Mouse (Mus musculus) frontal cortex, adult (tissue): Measurements from ENCODE around the gene Mrps15.
"Not testable (repeated sequence)": the region's sequence is repeated elsewhere in the genome, so short reads cannot be mapped to it uniquely, and the experiment has no call there.

ENCODE experiments used
- ATAC-seq: cut with Nextera tagmentation; 2 replicates; pipeline ENCODE4 v1.9.2; 2017; ENCODE audit warnings: mild to moderate bottlenecking, moderate library complexity, mixed read lengths; ENCODE audit not compliant: low TSS enrichment

Mrps15 gene

DNA sequence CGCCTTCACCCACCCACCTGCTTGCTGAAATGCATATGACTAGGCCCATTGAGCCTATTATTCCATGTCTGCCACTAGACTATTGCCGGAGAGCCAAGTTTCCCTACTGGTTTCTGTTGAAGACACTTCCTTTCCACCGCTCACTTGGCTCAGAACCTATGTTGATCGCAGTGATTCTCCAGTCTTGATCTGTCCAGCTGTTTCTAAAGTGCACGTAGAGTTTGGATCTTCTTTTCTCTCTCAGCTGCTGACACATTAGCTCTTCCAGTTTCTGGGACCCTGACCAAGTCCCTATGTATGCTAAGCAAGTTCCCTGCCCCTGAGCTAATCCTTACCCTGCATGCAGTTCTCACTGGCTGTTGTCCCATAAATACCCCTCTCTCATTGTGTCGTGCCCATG lies 31.1 kb downstream of the Mrps15 start:
- no peak for ATAC-seq

GRCm38 (mm10) chr4:126079266-126079665 lies 32.5 kb downstream of the Mrps15 start:
- ATAC-seq: no peak

DNA sequence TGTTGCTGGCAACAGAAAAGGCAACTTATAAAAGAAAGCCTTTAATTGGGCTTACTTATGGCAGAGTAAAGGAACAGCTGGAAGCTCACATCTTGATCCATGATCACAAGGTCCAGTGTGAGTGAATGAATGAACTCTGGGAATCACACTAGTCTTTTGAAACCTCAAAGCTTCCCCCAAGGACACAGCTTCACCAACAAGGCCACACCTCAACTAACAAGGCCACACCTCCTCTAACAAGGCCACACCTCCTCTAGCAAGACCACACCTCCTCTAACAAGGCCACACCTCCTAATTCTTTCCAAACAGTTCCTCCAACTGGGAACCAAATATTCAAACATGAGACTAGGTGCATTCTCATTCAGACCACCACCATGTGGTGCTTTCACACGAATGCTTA lies 34.9 kb downstream of the Mrps15 start:
- no peak for ATAC-seq

- ATAC-seq: no peak
Measured at GRCm38 (mm10) chr4:126083021-126083420, 36.3 kb downstream of the Mrps15 start.

- no peak for ATAC-seq
Measured at GRCm38 (mm10) chr4:126084382-126084781, 37.7 kb downstream of the Mrps15 start.

DNA sequence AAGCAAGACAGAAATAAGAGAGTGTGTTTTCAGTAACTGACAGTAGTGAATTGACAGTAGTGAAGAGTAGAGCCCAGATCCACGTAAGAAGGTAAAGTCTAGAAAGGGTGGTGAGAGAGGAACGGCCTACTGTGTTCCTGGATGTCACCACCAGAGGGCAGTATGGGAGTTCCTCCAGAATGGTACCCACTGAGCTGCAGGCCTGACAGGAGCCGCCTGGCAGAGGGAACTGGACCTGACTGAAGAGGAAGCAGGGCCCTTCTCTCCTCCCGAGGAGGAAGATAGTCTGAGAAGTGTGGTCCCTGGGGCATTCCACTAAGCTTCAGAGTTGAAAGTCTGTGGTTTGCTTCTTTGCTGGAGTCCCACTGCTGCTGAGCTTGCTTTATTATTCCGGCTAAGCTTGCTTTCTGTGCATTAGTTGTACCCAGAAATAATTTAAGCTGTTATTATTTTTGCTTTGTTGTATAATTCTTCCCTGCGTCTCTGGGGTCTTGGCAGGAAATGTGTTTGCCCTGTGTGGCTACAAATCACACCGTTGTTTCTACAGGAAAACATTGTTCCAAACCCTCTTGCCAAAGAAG lies 39.4 kb downstream of the Mrps15 start:
- peak; percentile 97 for ATAC-seq

DNA sequence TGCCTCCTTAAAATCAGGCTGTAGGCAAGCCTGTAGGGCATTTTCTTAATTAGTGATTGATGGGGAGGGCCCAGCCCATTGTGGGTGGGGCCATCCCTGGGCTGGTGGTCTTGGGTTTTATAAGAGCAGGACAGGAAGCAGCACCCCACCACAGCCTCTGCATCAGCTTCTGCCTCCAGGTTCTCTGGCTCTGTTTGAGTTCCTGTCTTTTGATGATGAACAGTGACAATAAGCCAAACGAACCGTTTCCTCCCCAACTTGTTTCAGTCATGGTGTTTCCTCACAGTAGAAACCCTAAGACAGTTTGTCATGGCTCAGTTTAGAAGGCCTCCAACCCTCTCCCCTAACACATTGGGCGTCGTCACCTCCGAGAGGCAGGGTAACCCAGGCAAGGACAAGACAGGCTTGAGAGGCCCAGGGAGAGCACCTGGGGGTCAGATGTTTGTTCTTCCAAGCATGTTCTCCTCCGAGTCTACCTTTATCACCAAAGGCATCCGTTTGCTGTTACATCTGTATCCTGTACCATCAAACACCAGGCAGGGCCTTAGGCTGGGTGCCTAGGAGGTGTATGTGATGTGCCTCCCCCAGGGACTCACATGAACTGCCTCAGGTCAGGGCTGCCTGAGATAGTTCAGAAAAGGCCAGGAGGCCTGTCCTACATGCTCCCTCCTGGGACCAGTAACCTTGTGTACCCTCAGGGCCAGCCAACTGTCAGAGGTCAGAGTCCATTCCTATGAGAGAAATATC lies 43.5 kb downstream of the Mrps15 start:
- no peak for ATAC-seq

DNA sequence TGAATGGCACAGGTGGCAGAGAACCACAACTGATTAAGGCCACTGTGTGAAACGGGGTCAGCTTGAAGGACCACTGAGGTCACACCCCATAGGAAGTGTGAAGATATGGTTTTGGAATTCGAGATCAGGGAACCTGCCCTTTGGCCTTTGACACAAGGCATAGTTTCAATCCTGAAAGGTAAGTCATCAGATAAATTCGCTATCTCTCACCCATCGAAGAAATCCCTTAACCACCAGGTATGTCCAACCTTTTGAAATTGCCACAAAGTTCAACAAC lies 44.1 kb downstream of the Mrps15 start:
- ATAC-seq: no peak

DNA sequence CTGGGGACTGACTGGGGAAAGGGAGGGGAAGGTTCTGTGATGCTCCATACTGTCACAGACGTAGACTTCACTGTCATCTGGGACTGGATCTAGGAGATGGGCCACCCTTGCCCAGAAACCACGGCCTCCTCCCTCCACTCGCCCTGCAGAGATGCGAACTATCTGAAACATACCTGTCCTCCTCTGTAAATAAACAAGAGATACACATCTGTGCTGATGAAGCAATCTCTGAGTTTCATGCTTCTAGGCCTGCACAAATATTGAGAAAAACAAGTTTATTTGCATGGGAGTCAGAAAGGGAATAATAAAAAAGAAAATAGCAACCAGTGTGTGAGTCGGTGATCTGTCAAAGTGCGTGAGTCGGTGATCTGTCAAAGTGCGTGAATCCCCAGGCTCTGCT lies 45.1 kb downstream of the Mrps15 start:
- ATAC-seq: no peak

GRCm38 (mm10) chr4:126095622-126096430 lies 49.1 kb downstream of the Mrps15 start:
- not testable (repeated sequence) for ATAC-seq

DNA sequence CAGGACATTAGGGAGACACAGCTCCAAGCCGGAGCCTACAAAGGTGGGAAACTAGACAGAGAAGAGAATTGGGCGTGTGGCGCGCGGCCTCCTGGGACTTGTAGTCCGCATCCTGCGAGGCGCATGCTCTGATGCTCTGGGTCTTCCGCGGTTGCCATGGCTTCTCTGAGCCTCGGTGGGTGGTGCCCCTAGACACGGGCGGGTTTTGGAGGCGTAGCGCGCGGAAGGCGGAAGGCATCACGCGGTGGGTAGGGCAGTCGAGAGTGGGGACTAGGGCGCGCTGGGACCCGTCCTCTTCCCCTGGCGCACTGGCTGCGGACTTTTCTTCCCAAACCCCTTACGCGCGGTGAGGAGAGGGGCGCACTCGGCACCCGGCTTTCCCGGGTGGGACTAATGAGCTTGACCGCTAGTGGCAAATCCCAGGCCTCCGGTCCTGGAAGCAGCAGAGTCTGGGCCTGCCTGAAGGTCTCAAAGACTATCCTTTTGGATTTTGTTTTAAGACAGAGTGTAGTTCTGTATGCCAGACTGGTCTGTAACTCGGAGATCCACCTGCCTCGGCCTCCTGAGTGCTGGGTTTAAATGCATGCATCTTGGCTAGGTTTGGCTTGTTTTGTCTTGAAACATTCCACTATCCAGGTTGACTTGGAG lies 49.9 kb downstream of the Mrps15 start, which contains the start of gene Lsm10:
Gene Lsm10, plus strand, starts transcription at position 160 of the 648 bp plus-strand sequence.
- ATAC-seq: peak; percentile 99

- no peak for ATAC-seq
Measured at GRCm38 (mm10) chr4:126097711-126098253, 51.1 kb downstream of the Mrps15 start.

DNA sequence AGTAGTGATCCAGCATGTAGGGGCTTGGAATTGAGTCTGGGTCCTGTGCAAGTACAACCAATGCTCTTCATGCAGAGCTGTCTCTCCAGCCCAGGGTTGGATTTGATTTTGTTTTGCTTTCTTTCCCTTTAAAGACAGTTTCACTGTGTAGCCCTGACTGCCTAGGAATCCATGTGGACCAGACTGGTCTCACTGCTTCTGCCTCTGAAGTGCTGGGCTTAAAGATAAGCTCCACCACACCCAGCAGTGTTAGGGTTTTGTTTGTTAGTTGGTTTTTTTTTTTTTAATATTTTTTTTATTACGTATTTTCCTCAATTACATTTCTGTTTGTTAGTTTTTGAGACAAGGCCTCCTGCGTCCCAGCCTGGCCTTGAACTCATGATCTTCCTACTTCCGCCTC lies 52.6 kb downstream of the Mrps15 start:
- ATAC-seq: no peak

DNA sequence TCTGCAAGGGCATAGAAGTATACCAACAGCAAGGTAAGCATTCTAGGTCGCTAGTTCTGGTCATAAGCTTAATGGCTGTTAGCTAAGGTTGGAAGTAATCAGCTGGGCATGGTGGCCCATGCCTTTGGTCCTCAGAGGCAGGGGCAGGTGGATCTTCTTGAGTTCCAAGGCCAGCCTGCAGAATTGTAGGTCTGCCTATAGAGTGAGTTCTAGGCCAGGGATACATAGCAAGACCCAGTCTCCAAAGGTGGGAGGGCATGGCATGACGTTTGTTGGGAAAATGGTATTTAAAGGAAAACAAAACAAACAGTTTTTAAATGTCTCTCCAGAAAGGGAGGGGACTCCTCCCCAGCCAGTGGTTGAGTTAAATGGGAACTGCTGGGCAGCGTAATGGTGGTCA lies 54.0 kb downstream of the Mrps15 start:
- ATAC-seq: no peak

DNA sequence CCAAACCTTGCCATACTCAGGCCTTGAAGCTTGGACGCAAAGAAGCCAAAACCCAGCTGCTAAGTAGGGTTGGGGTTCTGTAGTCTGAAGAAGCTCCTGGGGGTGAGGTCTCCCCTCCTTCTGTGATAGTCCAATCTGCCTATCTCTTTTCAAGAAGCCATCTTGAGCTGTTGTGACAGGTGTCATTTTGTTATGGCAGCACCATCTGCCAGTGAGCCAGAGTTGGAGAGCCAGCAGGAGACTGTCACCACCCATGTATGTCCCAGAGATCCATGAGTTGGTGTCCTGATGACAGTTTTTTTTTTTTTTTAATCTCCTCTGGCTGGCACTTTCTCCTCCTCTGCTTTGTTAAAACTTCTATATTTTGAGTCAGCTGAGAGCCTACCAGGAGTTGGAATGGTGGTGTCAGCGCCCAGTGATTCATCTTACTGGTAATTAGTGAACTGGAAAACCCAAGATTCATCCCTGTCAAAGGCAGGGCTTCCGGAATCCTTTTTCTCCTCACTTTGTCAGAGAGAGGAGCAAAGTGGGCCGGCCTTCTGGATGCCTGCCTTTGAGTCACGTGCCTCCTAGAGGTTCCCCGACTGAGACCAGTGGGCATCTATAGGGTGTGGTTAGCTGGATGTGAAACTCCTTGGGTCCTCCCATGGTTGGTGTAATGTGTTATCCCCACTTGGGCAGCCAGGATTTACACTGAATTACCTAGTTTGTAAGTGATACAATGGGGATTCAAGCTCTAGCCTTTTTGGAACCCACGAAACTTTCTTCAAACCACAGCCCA lies 55.5 kb downstream of the Mrps15 start:
- ATAC-seq: peak; percentile 10

DNA sequence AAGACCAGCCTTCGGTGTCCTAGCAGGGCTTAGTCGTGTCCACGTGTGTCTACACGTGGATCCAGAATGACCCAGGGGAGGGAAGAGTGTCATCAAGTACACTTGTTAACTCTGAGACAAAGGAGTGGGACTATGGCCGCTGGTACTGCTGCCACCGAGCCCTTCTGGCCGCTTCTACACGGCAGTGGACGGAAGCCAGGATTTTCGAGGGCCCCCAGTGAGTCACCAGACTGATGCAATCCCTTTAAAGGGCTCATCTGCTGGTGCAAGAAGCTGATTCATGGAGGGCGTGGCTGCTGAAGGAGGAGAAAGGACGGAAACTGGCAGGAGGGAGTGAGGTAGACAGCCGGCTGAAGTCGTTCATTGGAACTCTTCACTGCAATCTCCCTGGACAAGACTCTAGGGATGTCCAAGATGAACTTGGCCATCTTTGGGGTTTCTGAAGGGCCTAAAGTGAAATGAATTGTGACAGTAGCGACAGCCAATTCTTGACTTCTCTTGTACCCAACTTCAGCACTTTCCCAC lies 56.4 kb downstream of the Mrps15 start:
- peak; percentile 66 for ATAC-seq

GRCm38 (mm10) chr4:126103590-126104068 lies 56.9 kb downstream of the Mrps15 start, which contains the start of gene Stk40:
TSS of gene Stk40 (plus strand) at chr4:126103957.
- ATAC-seq: peak; percentile 85

- no peak for ATAC-seq
Measured at GRCm38 (mm10) chr4:126104261-126105075, 57.7 kb downstream of the Mrps15 start.
